Mouse (Mus musculus): ENCODE results near the gene Galk2.

DNA sequence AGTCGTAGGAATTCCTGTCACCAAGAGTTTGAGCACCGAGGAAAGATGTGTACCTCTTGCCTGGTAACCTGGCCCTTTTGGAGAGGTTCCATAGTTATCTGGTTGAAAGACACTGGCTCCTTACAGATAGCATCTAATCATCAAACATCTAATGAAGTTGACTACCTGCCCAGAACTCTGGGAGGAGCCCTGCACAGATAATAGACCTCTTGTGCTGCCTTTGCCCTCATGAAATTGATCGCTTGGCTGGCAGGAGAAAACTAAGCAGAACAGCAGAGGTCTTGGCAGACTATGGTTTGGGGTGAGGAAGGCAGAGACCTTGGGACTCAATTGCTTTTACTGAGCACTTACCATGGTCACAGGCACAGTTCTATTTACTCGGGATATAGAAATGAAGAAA lies 38.5 kb upstream of the Galk2 start:
- TF ChIP-seq CTCF (IDR thresholded peaks at IDR 0.05; ENCODE audit: borderline replicate concordance, control insufficient read depth, extremely low read depth, insufficient read depth, low read length, poor library complexity): no peak
- no peak for TF ChIP-seq POLR2A (IDR thresholded peaks at IDR 0.05; ENCODE audit: control insufficient read depth, extremely low read depth, insufficient read depth, low read length, poor library complexity)
